Mouse (Mus musculus) induced T-regulatory cell, adult 2 months (primary cell): Measurements from ENCODE around the gene Rac2.

Source experiments
- DNase-seq: peaks from one replicate; pipeline ENCODE4 v3.0.0-alpha.2; 2012; ENCODE audit warnings: low read depth

The Rac2 gene

DNA sequence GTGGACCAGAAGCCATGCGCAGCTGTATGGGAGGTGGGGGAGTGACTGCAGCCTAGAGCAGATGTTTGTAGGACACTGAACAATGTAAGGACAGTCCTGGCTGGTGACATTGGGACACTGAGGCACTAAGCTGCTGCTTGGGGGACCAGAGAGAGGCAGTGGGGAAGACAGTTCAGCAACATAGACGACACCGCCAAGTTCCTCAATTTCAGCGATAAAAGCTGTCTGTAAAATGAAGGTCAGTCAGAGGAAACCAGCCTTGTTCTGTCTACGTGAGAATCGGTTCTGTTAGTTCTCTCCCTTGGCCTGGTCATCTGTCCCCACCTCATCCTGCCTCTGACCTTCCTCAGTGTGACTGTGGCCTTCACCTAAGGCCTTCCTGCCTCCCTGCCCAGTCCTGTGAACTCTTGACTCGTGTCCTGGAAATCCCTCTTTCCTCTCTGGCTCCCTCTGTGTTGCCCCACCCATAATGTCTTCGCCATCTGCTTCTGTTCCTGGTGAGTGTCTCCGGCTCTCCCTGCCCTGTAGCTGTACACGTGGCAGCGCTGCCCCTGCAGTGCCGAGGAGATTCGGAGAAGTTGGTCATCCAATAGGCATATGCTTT, 52.4 kb downstream of the Rac2 start:
- no peak for DNase-seq

DNA sequence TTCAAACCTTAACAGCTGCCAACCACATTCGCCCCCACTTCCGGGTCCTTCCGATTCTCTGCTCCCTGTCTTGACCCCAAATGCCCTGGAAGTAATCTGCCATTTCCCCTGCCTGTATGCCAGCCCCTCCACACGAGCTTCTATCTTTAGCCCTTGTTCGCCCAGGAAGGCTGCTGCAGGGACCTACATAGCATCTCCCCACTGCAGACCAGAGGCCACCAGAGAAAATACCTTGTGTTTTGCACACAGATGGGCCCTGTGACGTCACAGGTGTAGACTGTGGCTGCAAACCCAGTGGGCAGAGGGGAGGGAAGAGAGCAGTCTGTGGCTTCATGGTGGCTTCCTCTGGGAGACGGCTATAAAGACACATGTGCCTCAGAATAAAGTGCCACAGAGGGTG, 54.4 kb downstream of the Rac2 start:
- peak; percentile 80 for DNase-seq

DNA sequence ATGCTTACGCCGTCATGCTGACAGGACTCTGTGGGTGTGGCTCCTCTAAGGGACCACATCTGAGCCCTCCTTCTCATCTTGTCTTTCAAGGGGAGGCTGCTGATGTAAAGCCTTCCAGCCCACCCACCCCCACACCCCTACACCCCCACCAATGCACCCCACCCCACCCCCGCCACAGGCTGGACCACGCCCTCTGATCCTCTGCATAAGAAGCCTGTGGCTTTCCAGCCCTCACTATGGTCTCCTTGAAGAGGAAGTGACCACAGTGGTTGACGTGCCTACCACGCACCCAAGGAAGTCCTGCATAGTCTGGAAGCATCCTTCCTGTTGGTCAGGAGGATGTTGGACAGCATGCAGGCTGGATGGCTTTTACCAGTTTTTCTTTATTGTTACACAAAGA, 56.8 kb downstream of the Rac2 start:
- peak; percentile 67 for DNase-seq

DNA sequence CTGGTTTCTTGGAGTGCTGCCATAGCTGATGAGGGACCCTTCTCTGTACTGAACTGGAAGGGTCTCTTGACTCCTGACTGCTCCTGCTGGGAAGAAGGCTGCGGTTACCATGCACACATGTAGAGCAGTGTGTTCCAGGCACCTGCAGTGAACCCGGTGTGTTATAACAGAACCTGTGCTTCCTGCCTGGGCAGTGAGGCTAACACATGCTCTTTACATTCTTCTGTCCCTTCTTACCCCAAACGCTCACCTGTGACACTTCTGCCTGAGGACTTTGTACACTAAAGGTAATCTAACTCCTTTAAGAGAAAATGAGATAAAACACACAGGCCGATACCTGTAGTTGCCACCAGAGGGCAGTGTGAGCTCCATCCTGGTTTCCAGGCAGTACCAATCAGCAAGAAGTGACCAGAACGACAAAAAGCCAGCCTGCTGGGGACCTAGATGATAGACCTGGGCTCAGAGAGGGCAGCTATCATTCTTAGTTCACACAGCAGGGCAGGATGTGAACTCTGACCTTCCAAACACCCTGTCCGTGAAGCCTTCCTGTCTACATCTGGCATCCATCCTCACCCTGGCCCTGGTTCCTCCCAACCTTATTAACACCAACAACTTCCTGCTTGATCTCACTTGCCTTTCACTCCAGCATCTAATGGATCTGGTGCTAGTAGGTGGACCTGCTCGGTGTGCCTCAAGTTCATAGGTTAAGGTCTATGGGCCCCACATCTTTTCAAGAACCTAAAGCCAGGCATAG, 58.0 kb downstream of the Rac2 start:
- DNase-seq = peak; percentile 91

DNA sequence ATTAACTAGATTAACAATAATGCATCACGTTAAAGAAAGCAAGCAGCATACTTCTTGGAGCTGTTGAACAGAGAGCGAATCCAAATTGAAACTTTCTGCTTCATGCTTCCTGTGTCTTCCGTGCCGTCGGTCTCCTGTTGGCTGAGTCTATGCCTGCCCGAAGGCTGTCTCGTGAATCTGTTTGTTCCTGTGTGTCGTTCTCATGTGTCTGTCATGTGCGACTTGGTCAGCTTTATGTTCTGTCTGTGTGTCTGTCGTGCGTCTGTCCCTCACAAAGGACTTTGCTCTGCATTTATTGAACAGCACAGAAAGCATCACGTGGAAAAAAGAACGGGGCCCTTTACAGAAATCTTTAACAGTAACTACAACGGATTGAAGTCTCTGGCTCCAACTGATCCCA, 59.6 kb downstream of the Rac2 start:
- peak; percentile 61 for DNase-seq

DNA sequence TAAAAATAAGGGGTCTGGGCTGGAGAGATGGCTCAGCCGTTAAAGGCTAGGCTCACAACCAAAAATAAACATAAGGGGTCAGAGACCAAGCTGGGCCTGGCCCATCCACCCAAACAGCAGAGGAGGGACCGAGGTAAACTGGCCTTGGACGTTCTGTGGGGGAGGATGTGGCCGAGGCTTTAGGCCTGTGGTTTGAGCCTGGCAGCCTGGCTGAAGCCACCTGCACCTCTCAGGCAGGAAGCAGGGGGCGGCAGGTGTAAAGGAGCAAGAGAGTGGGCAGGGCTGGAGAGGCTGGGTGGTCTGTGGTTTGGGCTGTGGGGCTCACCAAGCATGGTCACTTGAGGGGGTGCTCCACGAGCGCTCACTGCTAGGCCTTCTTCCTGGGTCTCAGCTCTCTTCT, 60.6 kb downstream of the Rac2 start:
- DNase-seq = peak; percentile 60

DNA sequence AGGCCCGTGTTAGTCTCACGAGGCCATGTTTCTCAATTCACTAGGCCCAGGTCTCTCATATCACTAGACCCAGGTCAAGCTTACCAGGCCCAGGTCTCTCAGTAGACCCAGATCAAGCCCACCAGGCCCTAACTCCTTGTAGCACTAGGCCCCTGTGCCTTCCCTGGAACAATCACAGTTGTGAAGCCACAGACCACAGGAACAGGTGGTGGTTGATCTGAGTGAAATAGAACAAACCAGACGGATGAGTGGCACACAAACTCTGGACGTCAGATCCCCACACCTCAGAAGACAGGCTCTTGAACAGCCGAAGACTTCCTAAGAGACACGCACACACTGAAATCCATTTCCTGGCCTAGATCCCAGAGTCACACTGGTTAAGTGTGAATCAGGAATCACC, 61.8 kb downstream of the Rac2 start:
- DNase-seq = peak; percentile 82

DNA sequence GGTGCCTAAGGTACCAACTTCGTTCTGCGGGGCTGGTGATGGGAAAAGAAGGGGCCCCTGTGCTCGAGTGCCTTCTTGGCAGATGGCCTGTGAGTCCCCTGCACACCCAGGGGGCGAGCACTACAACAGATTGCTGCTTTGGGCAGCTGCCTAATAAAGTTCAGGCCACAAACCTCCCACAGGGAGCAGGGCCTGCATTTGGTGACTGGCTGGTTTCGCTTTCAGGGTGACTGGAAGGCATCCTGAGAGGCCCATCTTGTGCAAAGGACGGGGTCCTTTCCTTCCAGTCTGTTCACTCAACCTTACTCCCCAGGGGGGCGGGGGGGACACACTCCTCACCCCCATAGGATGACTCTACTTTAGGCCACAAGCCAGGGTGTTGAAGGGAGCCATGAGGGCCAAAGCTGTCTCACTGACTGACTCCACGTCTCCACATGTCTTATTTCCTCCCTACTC, 62.4 kb downstream of the Rac2 start:
- peak; percentile 86 for DNase-seq

DNA sequence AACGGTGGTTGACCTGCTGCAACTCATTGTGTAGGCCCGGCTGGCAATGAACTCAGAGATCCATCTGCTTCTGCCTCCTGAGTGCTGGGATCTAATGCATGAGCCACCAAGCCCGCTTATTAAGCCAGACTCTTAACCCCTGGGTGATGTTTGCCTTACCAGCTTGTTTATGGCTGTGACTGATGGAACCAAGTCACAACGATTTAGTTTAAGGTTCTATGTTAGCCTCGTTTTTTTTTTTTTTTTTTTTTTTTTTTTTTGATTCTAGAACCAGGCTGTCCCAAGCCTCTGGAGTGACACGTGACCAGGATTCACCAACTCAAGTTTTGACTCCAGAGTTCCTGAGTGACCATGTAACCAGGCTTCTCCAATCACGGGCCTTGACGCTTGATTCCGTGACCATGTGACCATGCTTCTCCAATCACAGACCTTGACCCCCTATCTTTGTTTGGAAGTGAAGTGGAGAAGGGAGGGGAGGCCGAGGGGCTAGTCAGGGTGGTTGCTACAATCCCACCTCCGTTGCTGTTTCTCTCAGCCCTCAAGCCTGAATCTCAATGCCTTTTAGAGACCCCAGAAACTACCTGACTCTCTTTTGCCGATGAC, 63.2 kb downstream of the Rac2 start:
- DNase-seq = peak; percentile 32
